Mouse (Mus musculus) cerebellum, adult 9-10 months (tissue): Measurements from ENCODE around the gene Ncmap.
A peak's percentile ranks its signal among the peaks of the same experiment; 100 is the strongest.

ENCODE experiments used
- DNase-seq: peaks from one replicate; pipeline ENCODE4 v3.0.0; 2022

The Ncmap gene

DNA sequence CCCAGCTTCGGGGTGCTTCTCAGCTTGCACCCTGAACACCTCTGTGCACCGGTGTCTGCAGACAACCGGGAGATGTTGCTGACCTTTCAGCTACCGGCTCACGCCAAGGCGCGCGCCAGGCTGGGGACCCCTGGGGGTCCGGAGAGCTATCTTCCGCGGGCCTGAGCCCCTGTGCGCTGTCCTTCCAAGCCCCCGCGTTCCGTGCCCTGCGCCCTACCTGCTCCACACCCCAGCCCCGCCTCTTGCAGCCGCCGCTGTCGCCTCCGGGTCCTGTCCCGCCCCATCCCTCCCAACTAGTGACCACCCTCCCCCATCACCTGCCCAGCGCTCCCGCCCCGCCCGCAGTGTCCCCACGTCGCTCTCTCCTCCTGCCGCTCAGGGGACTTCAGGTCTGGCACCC, at the start of gene Ncmap:
Ncmap (minus strand) TSS at position 237 of the 400 bp plus-strand sequence.
- no peak for DNase-seq

DNA sequence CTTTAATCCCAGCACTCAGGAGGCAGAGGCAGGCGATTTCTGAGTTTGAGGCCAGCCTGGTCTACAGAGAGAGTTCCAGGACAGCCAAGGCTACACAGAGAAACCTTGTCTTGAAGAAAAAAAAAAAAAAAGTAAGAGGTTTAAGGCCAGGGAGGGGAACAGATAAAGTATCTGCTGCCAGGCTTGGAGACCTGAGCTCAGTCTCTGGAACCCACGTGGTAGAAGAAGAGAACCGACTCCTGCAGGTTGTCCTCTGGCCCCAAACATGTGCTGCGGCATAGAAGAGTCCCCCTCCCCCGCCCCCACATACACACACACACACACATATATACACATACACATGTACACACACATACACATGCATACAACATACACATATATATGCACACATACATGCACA, 44.4 kb upstream of the Ncmap start:
- no peak for DNase-seq

DNA sequence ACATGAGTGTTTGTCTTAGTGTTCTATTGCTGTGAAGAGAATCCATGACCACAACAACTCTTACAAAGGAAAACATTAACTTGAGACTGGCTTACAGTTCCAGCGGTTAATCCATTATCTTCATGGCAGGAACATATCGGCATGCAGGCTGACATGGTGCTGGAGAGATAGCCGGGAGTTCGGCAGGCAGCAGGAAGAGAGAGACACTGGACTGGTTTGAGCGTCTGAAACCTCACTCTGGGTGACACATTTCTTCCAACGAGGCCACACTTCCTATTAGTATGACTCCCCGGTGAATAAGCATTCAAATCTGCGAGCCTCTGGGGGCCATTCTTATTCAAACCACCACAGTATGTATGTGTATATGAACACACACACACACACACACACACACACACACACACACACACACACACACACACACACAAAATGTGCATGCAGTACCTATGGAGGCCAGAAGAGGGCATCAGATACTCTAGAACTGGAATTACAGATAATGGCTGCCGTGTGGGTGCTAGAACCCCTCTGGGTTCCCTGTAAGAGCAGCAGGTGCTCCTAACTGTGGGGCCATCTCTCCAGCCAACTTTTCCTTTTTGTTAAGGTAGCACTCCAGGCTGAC, 42.0 kb upstream of the Ncmap start:
- no peak for DNase-seq

DNA sequence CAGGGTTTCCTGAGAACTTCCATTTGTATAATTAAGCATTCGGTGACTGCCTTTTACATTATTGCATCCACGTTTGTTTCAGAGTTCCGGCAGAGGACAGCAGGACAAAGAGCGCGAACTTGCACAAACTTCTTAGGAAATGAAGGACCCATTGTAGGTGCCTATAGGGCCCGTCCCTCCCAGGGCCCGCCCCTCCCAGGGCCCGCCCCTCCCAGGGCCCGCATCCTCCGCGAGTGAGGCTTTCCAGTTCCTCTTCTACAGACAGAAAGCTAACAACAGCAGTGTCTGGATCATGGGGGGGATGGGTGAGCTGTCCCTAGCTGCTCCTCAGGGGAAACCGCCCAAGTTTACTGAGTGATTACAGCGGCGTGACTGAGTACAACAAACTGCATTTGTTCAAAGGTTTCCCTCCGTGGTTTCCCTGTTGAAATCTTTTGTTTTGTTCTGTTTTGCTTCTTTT, 41.2 kb upstream of the Ncmap start:
- no peak for DNase-seq

DNA sequence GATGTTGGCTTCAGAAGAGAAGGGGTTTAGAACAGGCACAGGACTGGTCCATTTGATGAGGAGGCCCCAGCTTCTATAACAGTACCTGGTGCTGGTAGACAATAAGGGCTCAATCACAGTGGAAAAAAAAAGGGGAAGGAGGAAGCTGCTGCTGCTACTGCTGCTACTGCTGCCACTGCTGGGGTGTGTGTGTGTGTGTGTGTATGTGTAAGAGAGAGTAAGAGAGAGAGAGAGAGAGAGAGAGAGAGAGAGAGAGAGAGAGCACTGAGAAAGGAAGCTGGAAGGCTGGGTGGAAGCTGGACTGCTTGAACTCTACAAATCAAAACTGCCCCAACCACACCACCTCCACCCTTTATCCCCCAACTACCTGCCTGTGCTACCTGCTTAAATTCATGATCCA, 39.9 kb upstream of the Ncmap start:
- no peak for DNase-seq

DNA sequence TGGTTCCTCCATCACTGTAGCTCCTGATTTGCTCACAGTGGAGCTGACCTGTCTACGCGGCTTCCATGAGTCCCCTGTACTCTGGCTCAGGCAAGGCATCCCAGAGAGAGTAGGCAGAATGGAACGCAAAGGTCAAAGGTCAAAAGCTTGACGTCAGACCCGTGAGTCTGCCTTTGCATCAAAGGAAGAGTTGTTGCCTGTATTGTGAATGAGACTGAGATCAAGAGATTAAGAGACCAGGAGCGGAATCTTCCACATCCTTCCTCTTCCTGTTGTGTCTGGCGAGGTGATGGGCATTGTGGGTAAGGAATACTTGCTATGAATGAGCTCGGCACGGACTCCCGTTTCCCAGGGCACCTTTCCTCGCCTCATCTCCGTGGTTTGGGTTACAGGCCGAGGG, 38.3 kb upstream of the Ncmap start:
- peak; percentile 36 for DNase-seq

DNA sequence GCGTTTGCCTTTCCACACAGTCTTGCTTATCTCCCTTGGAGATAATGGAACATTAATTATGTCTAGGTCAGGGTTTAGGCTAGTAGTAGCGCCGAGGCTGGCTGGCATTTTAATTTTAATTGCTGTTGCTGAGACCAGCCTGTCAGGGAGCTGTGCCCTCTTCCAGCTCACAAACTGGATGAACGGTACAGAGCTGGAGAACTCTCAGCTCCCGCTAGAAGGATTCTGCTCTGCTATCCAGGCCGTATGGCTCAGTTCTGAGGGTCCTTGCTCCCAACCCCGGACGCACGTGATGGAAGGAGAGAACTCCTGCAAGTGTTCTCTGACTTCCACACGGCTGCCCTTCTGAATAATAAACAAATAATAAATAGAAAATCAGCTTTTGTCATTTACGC, 36.4 kb upstream of the Ncmap start:
- no peak for DNase-seq

DNA sequence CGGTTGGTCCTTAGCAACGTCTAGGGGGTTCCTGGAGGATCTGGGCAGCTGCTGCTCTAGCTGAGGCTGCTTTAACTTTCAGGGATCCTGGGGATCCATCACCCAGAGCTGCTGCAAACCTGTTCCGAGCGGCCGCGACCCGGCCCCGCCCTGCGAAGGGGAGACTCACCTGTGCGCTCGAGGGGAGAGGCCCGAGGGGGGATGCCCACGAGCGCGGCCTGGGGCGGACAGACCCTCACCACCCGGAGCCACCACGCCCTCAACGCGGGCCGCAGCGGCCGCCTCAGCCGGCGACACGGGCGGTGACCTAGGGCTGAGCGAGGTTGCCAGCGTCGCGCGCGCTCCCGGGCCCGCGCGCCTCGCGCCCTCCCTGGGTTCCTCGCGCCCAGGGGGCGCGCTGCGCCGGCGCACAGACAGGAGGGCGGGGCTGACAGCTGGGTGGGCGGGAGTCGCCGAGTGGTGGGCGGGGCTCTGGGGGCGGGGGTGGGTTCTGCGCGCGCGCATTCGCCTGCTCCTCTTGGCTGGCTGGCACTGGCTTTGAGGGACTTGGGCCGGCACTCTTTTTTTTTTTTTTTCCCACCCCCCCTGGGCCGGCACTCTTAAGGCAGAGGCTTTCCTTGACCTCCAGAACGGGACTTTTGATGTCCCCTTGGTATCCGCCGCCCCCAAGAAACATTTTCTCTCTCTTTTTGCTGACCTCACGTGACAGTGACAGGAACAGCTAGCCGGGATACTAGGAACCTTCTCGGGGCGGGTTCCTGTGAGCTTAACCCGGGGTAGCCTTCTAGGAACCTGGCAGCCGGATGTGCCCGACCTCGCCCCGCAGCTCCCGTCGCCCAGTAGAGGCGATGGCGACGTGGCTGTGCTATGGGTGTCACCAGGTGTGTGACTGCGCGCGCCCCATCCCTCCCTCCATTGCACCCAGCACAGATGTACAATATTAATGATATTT, 35.7 kb upstream of the Ncmap start, which contains the start of gene Rcan3:
Rcan3 (minus strand) TSS at position 411 of the 952 bp plus-strand sequence.
- peak; percentile 76 for DNase-seq

DNA sequence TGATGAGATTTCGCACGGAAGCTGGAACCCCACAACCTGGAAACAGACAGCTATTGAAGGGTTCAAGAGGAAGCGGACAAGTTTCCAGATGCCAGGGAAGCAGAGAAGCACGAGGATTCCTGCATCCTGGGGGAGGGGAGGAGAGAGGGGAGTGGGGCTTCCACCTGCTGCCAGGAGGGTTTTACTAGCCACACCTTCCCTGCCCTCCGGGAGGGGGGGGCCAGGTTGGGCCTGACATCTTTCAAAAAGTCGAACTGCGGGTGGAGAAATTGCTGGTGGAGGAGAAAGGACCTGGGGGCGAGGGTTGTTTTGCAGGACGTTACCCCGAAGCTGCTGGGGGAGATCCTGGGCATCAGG, 35.0 kb upstream of the Ncmap start:
- peak; percentile 63 for DNase-seq

DNA sequence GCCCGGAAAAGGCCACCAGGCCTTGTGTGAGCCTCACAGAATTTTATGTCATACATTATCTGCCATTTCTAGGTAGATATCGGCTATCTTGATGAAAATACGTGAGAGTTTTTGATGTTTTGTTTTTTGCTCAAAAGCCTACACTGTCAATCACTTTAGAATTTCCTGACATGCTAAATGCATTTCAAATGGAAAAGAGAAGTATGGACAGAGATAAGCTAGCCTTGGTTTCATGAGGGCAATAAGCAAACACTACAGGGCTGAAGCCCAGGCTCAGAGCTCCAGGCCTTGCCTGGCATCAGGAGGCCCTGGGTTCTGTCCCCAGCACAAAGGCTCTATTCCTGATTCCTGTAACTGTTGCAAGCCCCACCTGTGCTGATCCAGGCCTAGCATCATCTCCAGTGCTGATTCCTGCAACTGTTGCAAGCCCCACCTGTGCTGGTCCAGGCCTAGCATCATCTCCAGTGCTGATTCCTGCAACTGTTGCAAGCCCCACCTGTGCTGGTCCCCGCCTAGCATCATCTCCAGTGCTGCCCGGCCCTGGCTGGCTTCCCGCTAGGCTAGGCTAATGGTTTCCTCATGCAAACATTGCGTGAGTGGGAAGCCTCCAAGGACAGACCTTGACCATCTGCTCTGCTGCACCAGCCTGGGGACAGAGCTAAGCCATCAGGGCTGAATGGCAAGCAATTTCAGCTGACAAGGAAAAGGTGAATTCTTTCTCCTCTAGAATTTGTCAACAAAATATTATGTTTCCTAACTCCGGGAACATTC, 32.1 kb upstream of the Ncmap start:
- peak; percentile 87 for DNase-seq

DNA sequence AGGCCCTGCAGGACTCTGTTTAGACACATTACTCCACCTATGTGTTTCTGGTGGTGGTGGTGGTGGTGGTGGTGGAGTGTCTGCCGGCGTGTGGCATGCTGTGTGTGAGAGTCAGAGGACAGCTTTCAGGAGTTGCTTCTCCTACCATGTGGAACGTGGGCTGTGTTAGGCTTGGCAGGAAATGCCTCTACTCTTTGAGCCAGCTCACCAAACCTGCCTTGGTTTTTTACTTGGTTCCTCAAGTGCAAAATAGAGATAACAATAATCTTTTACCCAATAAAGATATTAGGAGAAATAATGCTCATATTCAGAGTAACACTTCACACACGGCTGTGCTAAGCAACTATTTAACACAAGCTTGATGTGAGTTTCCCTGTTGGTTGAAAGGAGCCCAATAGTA, 31.4 kb upstream of the Ncmap start:
- DNase-seq: no peak

DNA sequence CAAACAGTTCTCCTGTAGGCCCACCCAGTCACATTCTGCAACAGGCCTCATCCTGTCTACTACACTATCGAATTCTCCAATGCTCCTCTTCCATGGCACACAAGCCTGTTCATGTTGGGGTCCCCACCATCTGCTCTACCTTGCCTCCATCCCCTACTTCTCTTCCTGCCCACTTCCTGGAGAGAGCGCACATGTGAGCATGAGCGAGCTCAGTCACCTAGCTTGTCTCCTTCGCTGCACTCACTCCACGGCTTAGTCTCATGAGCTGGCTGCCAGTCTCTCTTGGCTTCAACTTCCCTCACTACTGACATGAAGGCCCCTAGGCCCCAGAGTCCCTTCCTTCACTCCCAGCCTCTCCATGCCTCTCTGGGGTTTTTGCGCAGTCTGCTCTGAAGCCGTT, 28.6 kb upstream of the Ncmap start:
- no peak for DNase-seq

DNA sequence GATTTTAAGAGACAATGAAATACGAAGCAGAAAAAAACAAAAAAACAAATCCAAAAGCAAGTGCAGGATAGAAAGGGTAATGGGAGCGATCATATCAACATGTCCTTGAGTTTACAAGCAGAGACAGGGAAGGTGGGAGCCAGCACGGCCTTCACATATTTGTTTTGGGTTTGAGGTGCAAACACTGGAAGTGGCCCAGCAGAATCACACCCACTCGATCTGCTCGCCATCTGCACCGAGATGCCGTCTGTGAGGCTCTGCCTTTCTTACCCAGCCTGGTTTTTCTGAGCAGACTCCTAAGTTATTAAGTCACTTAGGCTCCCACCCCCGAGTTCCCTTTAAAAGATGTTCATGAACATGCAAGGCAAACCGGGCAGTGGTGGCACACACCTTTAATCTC, 27.6 kb upstream of the Ncmap start:
- DNase-seq: peak; percentile 75

DNA sequence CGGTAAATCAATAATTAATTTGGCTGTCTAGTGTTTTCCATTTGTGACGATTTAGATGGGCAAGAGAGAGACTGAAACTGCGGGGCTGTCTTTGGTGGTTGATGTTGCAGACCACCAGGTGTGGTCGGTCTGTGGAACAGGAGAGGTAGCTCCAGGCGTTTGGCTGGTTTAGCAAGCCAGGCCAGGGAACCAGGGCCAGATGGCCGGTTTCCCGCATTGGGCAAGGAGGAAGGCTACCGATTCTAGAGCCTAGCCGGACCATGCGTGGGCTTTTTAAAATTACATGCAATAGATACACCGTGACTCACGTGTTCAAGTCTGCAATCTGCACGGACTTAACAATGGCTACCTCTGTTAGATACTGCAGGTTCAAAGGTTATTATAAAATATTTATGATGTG, 22.9 kb upstream of the Ncmap start:
- DNase-seq: peak; percentile 62

DNA sequence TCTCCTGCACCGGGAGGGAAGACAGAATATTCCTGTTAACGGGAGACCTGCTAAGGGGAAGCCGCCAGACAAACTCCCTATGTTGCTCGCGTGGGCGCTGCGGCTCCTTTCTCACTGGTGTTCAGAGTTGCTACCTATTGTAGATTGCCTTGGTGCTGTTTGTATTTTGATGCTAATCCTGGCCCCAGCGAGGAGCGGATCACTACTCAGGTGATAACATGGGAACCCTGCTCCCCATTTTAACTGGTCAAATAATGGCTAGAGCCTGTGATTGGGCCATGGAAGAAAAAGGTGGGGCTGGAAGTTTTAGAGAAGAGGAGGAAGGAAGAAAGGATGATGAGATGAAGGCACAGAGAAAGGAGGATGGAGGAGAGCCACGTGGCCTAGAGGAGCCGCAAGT, 22.4 kb upstream of the Ncmap start:
- no peak for DNase-seq

DNA sequence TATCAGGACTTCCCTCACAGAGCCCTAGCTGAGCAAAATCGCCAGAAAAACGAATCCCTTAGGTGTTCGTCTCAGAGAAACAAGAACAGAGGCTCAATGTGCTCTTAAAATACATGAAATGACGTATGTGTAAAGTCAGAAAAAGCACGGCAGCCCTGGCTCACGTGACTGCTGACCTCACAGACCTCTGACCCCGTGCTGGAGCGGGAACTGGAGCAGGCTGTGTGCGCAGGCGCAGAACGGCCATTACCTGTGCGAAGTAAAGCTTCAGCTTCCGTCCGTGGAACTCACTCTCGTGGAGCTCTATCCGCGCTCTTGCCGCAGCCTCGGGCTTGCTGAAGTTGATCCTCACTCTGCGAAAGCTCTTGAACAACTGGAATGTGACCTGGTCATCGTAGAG, 22.0 kb upstream of the Ncmap start:
- DNase-seq: peak; percentile 13

DNA sequence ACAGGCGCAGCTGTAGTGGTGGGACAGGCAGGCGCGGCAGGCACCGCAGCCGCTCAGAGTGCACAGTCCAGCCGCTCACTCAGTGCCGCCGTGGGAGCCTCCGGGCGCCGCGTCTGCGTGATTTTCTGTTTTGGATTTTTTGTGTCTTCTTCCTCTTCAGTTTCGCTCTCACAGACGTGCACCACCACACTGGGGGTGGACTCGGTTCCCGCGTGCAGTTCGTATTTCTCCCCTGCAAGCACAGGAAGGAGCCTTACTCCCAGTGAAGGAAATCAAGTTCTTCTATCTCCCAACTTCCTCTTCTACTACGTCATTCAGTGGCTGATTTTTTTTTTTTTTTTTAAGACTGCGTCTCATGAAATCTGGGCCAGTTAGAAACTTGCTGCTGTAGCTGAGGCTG, 18.3 kb upstream of the Ncmap start:
- DNase-seq: no peak

DNA sequence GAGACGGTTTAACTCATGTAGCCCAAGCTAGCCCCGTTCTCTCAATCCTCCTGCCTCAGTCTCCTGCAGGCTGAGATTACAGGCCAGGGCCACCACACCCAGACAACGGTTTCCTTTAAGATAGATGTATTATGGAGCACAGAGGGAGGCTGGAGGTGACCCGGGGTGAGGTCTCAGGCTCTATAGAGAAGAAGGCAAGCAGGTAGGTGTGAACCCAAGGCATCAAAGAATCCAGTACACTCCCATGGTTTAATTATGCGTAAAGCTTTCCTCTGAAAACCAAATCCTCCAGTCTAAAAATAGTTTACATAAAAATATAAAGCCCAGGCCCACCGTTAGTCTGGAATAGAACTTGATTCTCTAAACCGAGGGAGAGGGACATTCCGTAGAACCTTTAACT, 15.5 kb upstream of the Ncmap start:
- DNase-seq: no peak

DNA sequence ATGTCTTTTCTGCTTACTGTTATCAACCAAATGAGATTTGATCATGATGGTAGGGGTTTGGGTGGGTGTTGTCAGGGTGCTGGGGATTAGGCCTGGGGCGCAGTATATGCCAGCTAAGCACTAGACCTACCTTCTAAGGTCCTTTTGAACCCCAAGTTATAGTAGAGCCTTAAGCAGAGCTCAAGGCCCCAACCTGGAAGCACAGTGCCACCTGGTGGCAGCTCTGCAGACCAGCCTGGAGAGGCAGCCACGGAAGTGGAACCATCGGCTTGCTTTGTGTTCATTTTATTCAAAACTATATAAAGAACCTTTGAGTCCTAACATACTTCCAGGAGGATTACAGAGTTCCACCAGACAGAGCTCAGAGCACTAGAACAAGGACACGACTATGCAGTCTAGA, 13.6 kb upstream of the Ncmap start:
- DNase-seq: peak; percentile 28

DNA sequence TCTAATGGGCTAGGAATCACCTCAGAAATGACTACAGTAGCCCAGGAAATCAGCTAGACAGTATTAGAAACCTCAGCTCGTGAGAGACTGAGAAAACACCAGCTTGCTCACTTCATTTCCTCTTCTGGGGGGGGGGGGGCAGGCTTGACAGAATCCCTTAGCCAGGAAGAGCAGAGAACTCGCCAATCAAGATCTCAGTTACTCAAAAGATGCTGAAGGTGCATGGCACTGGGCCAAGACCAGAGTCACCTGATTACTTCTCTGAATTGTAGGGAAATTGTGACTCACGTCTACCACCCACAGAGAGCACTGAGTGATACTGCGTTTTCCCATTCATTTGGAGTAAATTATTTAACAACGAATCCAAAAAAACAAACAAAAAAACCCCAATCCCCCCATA, 8.2 kb upstream of the Ncmap start:
- no peak for DNase-seq

DNA sequence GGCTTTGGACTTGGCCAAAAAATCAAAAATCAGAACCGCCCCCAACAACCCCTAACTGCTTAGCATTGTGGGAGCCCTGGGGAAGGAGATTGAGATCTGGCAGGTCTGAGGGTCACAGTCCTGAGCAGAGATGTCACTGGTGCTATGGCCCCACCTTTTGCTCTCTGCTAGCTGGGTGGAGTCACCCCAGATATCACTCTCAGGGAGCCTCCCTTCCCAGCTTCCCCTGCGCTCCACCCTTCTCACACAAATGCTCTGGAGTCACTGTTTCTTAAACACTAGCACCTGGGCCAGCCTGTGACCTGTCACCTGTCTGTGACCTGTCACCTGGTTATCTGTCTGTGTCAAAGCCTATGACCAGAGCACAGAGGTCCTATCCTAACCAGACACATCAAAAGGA, 6.9 kb upstream of the Ncmap start:
- no peak for DNase-seq

DNA sequence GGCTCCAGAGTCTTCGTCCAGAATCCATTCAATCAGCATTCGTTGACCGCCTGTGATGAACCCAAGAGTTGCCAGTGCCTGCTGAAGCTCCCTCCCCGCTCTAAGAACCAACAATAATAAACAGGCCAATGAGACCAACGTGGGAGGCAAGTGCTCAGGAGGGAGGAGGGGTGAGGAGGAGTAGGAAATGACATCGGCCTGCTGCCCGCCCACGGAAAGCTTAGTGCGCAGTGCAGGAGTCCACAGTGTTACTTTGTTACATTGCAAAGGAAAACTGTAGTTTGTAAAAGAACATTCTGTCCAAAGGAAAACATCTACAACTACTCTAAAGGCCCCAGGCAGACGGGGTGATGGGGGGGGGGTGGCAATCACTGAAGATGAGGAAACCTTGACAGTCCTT, 6.0 kb upstream of the Ncmap start:
- no peak for DNase-seq

DNA sequence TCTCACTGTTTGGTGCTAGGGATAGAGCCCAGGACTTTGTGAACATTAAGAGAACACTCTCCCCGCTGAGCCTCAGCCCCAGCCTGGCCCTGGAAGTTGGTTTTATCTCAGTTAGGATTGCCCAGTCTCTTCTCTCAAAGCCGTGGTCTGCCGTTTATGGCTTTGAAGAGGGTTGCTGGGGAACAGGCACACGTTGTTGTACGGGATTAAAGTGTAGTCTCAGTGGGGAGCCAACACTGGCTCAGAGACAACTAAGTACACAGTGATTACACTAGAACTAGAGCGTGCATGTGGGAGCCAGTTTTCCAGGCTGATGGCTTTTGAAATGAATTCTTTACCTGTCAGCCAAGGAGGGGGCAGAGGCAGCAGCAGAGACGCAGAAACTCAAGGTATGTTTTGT, 3.9 kb upstream of the Ncmap start:
- DNase-seq: no peak

DNA sequence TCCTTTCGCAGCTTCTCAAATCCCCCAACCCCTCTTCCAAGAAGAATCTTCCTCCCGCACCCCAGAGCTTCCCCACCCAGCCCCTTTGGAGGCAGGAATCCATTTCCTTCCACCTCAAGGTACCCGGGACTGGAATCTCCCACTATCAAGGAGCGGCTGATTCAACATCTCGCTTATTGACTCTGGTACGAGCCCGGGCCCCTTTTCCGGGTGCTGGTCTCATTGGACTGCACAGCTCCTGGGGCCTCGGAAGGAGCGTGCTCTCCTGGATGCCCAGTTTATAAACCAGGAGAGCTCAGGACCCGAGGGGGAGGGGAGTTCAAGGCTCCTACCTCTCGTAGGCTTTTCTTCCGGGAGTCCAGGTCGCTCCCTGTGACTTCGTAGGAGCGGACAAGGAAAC, 476 bp downstream of the Ncmap start:
- DNase-seq: no peak
